Mouse (Mus musculus) ZHBTc4 (cell line): Measurements from ENCODE around the gene Spata7.
A peak's percentile ranks its signal among the peaks of the same experiment; 100 is the strongest.
"Not testable (repeated sequence)": the region's sequence is repeated elsewhere in the genome, so short reads cannot be mapped to it uniquely, and the experiment has no call there.

Experiments used
- DNase-seq: peaks from one replicate; pipeline ENCODE4 v3.0.0-alpha.2; 2011; ENCODE audit warnings: low read depth, low spot score

Spata7 gene

GRCm38 (mm10) chr12:98627392-98628259 lies at the start of gene Spata7:
Spata7 (plus strand) TSS chr12:98628157.
- DNase-seq = peak; percentile 98

GRCm38 (mm10) chr12:98585302-98585701 lies 42.7 kb upstream of the Spata7 start:
- DNase-seq = peak; percentile 54

- DNase-seq = peak; percentile 23
These were observed 39.4 kb upstream of the Spata7 start for GRCm38 (mm10) chr12:98588573-98588972.

- peak; percentile 59 for DNase-seq
These were observed 36.9 kb upstream of the Spata7 start for GRCm38 (mm10) chr12:98591016-98591415.

- no peak for DNase-seq
These were observed 27.1 kb upstream of the Spata7 start for GRCm38 (mm10) chr12:98600861-98601260.

- no peak for DNase-seq
These were observed 25.8 kb upstream of the Spata7 start for GRCm38 (mm10) chr12:98602114-98602513.

- no peak for DNase-seq
These were observed 22.7 kb upstream of the Spata7 start for GRCm38 (mm10) chr12:98605264-98605663.

GRCm38 (mm10) chr12:98606595-98607290 lies 21.2 kb upstream of the Spata7 start:
- no peak for DNase-seq

- DNase-seq = no peak
These were observed 17.6 kb upstream of the Spata7 start for GRCm38 (mm10) chr12:98610341-98610740.

- no peak for DNase-seq
These were observed 12.9 kb upstream of the Spata7 start for GRCm38 (mm10) chr12:98614910-98615508.

GRCm38 (mm10) chr12:98615746-98616145 lies 12.2 kb upstream of the Spata7 start:
- DNase-seq = no peak

GRCm38 (mm10) chr12:98619496-98619895 lies 8.5 kb upstream of the Spata7 start:
- no peak for DNase-seq

- not testable (repeated sequence) for DNase-seq
These were observed 7.0 kb upstream of the Spata7 start for GRCm38 (mm10) chr12:98620922-98621321.

- peak; percentile 80 for DNase-seq
These were observed 4.7 kb upstream of the Spata7 start for GRCm38 (mm10) chr12:98623266-98623665.

- no peak for DNase-seq
These were observed 458 bp downstream of the Spata7 start for GRCm38 (mm10) chr12:98628260-98628970.

GRCm38 (mm10) chr12:98644852-98645251 lies 16.9 kb downstream of the Spata7 start:
- DNase-seq = peak; percentile 70

- DNase-seq = no peak
These were observed 28.9 kb downstream of the Spata7 start for GRCm38 (mm10) chr12:98656873-98657272.

- no peak for DNase-seq
These were observed 34.7 kb downstream of the Spata7 start for GRCm38 (mm10) chr12:98662617-98663016.

GRCm38 (mm10) chr12:98668132-98668814 lies 40.3 kb downstream of the Spata7 start:
- DNase-seq = no peak

- no peak for DNase-seq
These were observed 41.1 kb downstream of the Spata7 start for GRCm38 (mm10) chr12:98669086-98669485.

- no peak for DNase-seq
These were observed 41.9 kb downstream of the Spata7 start for GRCm38 (mm10) chr12:98669864-98670263.
